Mouse (Mus musculus): Measurements from ENCODE around the gene B230104I21Rik.

GRCm38 (mm10) chr4:154371542-154372247 lies 35.8 kb downstream of the B230104I21Rik start:
- no peak for TF ChIP-seq CTCF (IDR thresholded peaks at IDR 0.05)
- TF ChIP-seq EP300 (IDR thresholded peaks at IDR 0.05), result no peak
